Mouse (Mus musculus) testis, postnatal 14 days (tissue): ENCODE results near the gene Prrc2a.

Source experiments
- DNase-seq: peaks from one replicate; pipeline ENCODE4 v3.0.0; 2021; ENCODE audit warnings: low spot score

Prrc2a gene

GRCm38 (mm10) chr17:35190096-35190495 lies 25.4 kb upstream of the Prrc2a start:
- DNase-seq: no peak

GRCm38 (mm10) chr17:35189186-35189585 lies 24.5 kb upstream of the Prrc2a start:
- DNase-seq: no peak

- no peak for DNase-seq
Measured at GRCm38 (mm10) chr17:35187959-35188610, 23.4 kb upstream of the Prrc2a start, which contains the start of gene Lst1. TSS of gene Lst1 (minus strand) at chr17:35188439.

DNA sequence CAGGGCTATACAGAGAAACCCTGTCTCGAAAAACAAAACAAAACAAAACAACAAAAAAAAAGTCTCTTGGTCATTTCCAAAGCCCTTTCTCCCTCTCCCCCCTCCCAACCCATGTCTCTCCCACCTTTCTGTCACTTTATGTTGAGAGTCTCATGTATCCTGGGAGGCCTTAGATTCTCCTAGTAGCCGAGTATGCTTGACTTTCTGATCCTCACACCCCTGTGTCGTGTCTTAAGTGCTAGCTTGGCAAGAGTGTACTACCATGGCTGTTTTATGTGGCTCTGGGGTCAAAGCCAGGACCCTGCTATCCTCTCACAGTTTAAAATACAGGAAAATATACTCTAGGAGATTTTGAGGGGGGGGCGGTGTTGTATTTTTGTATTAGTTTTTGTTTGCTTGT lies 22.6 kb upstream of the Prrc2a start:
- no peak for DNase-seq

DNA sequence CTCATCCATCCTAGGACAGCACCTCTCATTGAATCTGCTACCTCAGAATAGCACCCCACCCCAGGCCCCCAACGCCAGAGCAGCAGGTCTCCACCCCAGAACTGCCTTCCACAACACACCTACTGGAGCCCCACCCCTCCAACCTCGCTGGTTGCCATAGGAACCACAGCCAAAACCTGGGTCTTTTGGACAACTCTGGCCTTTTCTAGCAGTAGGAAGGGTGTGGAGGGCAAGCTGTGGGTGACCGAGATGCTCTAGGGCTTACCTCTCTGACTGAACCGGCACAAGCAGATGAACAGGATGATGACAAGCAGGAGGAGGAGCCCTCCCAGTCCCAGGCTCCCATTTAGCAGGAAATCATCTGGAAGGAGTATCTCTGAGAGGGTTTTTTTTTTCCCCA lies 22.0 kb upstream of the Prrc2a start:
- no peak for DNase-seq

GRCm38 (mm10) chr17:35185639-35186611 lies 21.2 kb upstream of the Prrc2a start:
- DNase-seq: no peak

GRCm38 (mm10) chr17:35180093-35180492 lies 15.4 kb upstream of the Prrc2a start:
- DNase-seq: no peak

DNA sequence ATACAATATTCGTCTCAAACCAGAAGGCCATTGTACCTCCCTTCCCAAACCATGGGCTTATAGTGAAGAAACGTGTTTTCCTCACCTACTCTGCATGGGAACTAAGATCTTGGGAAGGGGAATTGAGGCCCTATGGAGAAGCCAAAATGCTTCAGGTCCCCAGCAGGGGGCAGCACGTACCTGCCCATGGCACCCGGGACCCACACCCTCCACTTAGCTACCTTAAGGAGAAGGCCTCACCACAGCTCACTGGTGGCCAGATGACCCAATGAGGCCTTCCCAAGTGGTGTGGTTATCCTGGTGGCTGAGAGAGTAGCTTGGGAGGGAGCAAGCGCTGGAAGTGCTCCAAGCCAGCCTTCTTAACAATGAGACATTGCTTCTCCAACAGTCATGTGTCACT lies 13.8 kb upstream of the Prrc2a start:
- DNase-seq: no peak

DNA sequence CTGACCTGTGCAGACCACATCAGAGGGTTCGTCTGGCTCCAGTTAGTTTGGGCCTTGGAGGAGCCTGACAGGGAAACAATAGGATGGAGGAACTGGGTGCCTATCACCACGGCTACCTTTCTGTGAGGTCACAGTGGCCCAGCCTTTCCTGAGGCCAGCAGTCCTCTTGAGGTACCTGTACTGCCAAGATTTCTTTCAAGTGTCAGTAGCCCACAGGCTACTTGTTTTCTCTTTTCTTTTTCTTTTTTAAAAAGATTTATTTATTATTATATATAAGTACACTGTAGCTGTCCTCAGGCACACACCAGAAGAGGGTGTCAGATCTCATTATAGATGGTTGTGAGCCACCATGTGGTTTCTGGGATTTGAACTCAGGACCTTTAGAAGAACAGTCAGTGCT lies 11.3 kb upstream of the Prrc2a start, which contains the start of gene Aif1:
Aif1 (minus strand) TSS at position 101 of the 400 bp plus-strand sequence.
- DNase-seq: no peak

DNA sequence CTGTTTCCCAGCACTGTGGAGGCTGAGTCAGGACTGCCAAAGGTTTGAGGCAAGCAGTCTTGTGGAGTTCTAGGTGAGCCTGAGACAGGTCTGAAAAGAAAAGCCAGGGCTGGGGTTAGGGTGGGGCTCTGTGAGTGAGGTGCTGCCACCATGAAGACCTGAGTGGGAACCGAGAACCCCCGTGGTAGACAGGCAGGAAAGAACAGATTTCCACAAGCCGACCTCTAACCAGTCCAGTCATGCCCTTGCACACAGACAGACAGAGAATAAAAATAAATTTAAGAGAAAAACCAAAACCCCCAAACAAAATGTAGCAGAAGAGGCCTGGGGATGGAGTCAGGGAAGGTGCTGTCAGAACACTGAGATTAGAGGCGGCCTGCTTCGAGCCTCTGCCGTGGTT lies 10.7 kb upstream of the Prrc2a start:
- no peak for DNase-seq

- no peak for DNase-seq
Measured at GRCm38 (mm10) chr17:35174201-35174977, 9.7 kb upstream of the Prrc2a start.

GRCm38 (mm10) chr17:35173329-35173728 lies 8.6 kb upstream of the Prrc2a start:
- no peak for DNase-seq

DNA sequence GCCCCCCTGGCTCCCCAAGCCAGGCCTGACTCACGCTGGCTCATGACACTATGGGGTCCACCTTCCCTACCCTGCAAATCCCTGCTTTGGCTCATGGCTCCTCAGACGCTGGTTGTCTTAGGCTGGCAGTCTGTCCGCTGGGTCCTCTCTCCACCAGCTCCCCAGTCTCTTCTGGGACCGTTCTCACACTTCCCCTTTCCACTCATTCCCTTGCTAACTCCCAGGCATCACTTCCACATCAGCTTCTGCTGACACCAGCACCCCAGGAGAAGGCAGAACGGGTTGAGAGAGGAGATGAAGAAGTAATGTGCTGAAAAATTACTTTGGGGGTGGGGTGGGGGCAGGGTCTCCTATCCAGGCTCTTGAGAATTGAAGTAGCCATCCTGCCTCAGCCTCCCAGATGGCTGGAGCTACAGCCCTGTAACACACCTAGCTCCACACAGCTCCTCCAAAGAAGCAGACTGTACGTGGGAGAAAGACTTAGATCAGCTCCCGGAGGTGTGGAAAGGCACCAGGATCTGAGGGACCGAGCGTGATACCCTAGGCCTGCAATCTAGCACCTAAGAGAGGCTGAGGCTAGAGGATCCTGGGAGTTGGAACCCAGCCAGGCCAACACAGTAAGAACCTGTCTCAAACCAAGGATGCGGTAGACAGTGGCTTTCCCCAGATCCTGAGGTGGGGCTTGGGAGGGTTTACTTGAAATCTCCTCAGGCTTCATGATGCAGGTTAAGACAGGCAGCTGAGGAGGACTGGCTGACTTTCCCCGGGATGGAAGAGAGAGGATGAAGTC lies 7.9 kb upstream of the Prrc2a start:
- no peak for DNase-seq

DNA sequence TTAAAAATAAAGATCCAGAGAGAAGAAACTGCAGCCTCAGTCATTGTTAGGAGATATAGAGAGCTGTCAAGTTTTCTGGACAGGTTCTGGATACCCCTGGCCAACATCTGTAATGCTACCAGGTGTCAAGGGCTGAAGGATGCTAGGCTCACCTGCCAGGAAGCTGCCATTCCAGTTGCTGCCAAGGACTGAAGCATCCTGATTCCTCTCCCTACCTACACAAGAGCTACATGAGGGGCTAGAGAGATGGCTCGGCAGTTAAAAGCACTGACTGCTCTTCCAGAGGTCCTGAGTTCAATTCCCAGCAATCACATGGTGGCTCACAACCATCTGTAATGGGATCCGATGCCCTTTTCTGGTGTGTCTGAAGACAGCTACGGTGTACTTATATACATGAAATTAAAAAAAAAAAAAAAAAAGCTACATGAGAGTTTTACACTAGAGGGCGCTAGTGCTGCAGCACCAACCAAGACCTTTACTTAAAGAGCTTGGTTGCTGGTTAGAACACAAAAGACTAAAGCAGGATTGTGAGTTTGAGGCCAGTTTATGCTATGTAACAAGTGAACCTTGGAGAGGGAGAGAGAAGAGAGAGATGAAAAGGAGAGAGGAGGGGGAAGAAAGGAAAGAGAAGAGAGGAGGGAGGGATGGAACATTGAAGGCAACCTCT lies 4.0 kb upstream of the Prrc2a start:
- no peak for DNase-seq

- no peak for DNase-seq
Measured at GRCm38 (mm10) chr17:35167794-35168193, 3.1 kb upstream of the Prrc2a start.

GRCm38 (mm10) chr17:35166352-35167035 lies 1.8 kb upstream of the Prrc2a start:
- no peak for DNase-seq

- no peak for DNase-seq
Measured at GRCm38 (mm10) chr17:35165451-35166155, 906 bp upstream of the Prrc2a start.

GRCm38 (mm10) chr17:35164218-35164567 lies 504 bp downstream of the Prrc2a start:
- DNase-seq: no peak

DNA sequence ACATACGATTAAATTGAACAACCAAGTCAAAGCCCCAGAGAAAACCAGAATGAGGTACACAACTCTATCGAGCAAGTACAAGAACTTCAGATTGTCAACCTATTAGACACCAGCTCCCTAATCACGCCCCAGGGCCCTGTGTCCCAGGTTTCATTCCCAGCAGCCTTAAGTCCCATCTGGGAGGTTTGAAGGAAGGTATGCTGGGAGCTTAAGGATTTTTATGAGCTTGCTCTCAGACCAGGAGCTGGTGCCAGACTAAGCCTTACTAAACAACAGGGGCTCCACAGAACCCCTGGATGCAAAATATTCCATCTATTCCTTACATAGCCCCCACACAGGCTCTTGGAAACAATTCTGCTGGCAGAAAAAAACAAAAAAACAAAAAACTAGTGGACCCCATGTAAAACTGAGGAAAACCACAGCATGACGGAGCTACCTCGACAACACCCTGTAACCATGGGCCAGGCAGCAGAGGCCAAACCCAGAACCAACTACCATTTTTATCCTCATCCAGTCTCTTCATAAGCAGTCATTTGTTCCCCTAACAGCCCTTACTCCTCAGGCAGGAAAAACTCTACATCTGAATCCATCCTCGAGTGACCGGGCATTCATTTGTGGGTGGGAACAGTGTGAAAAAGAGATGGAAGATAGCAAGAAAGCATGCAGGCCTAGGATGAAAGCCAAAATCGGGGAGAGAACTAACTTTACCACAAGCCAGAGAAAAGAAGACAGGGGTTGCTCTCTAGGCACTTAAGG lies 1.2 kb downstream of the Prrc2a start:
- no peak for DNase-seq
